Mouse (Mus musculus): ENCODE results near the gene Tenm4.

Tenm4 gene

DNA sequence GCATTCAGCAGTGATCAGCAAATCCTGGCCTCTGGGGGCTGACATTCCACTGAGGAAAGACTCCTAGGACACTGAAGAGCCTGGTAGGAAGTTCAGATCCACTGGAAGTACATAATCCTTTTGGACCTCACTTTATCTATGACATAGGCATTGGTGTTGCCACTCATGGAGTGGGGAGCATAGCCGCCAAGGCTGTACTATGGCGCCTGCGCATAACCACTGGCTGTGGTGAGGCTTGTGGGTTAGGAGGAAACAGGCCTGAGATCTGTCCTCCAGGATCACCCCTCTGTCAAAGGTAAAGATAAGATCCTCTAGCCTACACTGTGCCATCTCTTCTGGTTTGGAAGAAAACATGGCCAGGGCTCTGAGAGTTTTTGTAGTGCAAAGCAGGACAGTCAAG is 712.3 kb downstream of the Tenm4 start:
- DNase-seq: no peak

DNA sequence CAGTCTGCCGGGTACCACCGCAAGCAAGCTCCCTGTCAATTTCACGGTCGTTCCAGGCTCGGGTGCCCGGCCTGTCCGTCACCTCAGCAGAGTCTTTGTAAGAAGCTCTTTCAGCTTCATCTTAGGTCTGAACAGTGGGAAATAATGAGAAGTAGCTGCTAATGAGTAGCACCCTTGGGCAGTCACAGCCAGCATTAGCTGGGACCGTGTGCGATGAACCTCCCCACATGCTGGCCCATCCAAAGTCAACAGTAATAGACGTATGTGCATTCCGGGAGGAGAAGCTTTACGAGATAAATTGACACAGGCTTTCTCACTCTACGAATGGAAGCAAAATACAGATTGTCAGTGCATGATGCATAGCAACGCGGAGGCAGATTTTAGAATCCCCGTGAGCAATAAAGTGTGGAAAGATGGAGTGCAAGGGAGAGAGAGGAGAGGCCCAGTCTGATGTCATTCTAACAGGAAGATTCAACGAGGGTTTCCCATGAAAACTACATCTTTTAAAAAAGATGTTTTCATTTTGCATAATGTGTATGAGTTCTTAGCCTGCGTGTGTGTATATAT is 716.1 kb downstream of the Tenm4 start:
- no peak for DNase-seq

DNA sequence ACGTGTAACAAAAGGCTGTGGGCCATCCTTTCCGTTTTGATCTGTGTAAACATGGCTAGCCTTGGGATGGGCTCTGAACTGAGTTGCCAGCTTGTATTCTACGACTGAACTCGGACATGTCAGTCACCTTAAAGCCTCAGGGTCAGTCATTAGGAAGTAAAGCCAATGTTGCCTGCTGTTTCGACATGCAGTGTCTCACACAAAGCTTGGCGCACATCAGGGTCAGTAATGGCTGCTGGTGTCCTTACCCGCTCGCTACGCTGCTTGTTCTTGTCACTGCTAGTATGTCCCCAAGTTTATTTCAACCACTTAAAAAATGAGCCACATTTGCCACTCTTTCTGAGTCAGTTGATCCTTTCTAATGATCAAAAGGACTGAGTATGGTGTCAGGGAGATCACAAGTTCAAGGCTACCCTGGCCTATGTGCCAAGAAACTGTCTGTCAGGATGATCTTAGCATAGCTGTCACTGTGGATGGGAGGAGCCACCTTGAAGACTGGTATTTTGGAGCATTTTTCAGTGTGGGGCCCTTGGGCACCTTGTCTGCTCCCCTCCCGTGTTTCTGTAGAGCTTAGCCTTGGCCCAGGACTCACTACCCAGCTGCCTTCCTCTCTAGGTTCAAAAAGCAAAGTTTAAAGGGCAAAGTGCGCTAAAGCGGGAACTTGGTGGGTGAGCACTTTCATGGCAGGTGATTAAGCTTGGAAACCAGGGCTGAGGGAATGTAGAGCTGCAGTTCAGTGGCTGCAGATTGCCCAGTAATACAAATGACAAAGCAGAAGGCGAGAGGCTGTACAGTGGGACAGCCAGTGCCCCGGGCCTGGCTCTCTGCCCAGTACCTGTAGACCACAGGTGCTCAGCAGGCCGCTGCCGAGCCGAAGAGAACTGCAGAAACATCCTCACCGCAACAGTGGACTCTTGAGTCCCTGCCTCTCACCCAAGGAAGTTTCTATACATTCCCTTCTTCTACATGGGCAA is 718.3 kb downstream of the Tenm4 start:
- no peak for DNase-seq

DNA sequence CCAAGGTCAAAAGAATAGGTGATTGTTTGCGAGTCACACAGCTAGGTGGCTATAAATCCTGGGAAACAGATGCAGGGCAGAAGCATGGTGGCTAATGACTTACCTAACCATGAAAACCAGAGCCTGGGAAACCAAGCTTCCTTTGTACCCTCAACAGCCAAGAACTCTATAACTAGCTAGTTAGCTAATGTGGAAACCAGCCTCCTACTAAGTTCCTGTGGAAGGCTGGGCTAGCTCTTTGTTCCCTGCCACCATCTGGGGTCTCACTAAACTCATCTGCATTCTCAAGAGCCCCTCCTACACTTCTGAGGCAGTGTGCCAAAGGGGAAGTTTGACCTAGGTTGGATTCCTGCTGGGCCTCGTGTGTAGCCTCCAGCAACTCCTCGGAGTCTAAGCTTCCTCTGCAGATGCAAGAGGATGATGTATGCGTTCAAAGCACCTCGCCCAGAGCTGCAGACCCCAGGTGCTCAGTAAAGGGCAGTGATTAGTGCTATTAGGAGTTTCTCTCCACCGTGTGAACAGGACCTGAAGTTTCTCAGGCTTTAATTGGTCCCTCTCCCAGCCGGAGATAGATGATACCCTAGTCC is 719.1 kb downstream of the Tenm4 start:
- no peak for DNase-seq

DNA sequence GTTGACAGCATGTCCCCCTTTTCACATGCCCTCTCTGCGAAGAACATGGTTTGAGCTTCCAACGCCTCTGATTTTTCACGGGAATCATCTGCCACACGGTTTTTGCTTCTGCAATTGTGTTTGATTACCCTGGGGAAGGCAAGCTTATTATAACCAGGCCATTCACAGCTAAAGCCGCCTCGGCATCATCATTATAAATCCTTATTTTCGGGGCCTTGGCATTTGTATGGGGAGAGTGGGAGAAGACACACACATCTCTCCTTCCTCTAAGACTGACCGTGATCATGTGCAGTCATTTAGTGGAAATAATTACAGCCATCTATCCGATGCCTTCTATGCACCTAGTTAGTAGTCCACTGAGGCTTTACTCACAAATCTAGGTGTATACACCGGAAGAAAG is 719.9 kb downstream of the Tenm4 start:
- no peak for DNase-seq

DNA sequence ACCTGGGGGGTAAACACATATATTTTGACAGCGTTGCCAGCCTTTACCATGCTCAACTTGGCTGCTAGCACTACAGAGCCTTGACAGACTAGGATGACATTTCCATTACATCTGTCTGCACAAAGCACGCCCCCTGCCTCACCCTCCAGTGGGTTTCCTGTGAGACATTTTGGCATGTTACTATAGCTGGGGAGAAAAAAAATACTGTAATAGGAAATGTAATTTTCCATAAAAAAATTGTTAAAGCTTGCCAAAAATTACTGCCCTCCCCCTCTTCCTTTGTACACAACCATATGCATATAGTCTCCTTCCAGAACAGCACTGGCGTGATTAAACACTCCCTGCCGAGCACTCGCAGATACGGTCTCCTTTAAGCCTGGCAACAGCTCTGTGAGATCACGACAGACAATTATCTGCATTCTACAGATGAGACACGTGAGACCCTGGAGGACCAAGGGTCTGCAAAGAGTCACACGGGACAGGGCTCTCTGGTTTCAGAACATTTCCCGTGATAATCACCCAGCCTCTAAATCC is 728.1 kb downstream of the Tenm4 start:
- no peak for DNase-seq

DNA sequence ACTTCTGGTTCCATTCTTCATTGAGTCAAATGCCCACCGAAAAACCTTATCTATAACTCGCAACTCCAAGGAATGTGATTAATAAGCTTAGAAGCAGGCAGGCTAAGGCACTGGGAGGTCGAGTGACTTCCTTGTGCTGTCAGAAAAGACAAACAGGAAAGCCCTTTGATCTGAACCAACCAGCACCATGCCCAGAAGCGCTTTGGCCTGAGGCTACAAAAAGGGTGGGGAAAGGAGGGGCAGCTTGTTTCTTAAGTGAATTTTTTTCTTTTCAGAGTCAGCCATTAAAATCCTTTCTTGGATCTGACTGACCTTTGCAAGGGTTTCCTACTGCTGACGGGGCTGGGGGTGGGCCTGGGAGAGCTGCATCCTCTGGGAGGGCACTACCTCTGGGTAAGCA is 731.1 kb downstream of the Tenm4 start:
- DNase-seq: no peak

DNA sequence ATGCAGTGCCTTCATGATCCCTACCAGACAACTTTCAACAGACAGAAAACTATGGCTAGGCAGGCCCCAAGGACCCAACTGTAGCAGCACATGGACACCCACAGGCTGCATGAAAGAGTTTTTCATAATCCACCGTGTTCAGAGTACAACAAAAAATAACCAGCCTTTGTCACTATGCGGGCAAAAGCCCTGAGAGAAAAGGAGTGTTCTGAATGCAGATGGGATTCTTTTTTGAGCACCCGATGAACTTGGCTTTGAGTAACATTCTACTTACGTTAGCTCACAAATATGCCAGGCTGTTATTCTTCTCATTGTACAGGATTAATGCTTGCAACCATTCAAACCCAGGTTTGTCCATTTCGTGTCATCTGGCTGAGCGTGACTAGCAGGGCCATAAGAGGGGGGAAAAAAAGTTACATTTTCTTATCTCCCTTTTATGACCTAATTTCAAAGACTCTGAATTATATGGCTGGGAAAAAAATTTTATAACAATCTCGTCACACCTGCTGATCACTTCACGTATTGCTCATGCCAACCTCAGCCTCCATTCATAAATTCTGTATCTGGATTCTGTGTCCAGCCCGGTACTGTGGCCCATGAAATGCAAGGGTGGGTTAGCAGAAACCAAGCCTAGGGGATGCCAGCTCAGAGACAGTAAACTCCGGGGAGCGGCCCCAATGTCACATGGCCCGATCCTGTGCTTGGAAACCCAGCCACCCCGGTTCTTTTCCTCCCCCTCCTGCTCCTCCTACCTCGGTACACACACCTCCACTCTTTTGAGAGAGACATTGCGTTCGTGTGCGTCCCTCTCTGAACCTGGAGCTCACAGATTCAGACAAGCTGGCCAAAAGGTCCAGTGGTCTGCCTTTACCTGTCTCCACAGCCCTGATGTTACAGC is 732.3 kb downstream of the Tenm4 start:
- no peak for DNase-seq

DNA sequence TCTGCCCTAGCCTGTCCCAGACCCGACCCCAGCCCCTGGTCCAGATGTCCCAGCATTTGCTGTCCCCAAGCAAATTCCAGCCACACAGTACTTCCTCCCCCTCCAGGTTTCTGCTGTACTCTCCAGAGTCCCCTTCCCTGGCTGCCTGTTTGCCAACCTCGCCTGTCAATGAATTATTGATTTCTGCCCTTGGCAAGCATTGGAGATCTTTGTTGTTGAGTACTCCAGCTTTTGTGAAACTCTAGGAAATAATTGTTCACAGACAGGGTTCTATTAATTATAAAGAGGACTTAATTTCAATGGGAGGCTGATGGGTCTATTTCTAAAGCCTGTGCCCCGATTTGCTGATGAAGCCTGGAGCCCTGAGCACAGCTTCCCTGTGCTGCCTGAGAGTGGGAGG is 733.4 kb downstream of the Tenm4 start:
- no peak for DNase-seq

DNA sequence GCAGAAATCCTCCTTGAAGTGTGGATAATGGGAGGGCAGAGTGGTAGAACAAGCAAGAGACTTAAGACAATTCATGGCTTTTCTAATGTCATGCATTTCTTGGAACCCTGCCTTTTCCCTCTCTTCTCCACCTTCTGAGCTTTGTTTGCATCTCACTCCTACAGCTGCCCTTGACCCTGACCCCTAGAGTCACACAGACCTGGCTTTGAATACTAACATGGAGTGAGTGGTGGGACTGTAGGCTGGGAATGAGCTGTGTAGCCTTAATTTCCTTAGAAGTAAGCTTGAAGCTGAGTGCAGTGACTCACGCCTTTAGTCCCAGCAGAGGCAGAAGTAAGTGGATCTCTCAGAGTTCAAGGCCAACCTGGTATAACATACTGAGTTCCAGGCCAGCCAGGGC is 733.9 kb downstream of the Tenm4 start:
- DNase-seq: no peak

DNA sequence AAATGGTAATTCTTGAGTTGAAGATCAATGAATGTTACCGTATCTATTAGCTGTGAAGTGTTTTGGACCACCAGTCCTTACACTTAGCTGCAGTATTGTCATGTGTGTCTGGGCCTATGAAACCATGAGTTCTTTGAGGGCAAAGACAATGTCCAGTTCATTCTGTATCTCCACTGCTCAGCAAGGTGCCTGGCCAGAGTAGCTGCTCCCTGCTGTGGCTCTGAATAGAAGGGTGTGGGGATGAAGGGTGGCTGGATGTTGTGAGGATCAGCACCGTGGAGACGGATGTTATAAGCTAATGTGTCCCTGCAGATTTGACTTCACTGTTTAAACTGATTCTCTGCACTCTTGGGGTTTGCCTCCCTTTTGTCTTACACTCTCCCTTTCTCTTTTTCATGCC is 734.4 kb downstream of the Tenm4 start:
- DNase-seq: no peak

DNA sequence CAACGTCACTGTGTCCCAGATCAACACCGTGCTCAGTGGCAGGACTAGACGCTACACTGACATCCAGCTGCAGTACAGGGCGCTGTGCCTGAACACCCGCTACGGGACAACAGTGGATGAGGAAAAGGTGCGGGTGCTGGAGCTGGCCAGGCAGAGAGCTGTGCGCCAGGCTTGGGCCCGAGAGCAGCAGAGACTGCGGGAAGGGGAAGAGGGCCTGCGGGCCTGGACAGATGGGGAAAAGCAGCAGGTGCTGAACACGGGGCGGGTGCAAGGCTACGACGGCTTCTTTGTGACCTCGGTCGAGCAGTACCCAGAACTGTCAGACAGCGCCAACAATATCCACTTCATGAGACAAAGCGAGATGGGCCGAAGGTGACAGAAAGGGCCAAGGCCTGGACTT is 735.2 kb downstream of the Tenm4 start:
- DNase-seq: no peak

DNA sequence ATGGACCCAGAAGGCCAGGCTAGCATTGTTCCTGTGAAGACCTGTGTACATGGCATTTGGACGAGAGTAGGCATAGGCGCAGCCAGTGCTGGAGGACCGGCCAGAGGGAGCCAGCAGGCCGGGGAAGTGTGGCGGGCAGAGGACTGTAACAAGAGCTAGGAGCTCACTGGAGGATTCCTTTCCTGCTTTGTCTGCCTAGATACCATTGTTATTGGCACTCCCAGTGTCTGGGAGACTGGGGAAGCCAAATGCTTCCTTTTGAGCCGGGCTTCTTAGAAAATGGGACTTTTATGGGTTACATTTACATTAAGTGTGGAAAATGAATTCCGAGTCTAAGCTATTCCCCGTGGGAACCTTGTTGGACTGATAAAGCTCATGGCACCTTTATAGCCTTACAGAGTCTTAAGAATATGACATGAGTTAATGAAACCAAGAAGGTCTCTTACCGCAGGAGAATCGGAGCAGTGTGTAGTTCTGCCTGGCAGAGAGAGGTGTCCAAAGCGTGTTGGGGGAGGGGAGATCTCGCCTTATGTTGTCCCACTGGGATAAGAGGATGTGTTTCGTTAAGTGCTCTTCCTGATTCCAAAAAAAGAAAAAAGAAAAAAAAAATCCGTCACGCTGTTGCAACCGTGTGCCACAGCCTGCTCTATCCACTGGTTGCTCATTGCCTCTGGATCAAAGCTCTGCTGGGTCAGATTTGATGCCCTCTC is 737.1 kb downstream of the Tenm4 start:
- no peak for DNase-seq

DNA sequence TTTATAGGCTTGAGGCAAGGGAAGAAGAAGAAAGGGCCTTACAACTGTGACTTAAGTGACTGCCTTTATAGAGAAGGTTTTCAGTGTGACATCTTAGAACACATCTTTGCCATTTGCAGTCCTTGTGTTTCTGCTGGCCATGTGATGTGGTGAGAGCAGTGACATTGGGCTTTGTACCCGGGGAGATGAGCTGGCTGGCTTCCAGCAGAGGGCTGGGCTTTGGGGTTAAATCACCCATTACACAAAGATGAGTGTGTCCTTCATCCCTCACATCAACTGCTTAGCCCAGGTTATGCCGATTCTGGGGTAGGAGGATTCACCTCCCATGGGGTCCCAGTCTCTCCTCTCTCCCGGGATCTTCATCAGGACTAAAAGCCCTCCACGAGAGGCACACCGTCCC is 738.8 kb downstream of the Tenm4 start:
- peak; percentile 30 for DNase-seq

DNA sequence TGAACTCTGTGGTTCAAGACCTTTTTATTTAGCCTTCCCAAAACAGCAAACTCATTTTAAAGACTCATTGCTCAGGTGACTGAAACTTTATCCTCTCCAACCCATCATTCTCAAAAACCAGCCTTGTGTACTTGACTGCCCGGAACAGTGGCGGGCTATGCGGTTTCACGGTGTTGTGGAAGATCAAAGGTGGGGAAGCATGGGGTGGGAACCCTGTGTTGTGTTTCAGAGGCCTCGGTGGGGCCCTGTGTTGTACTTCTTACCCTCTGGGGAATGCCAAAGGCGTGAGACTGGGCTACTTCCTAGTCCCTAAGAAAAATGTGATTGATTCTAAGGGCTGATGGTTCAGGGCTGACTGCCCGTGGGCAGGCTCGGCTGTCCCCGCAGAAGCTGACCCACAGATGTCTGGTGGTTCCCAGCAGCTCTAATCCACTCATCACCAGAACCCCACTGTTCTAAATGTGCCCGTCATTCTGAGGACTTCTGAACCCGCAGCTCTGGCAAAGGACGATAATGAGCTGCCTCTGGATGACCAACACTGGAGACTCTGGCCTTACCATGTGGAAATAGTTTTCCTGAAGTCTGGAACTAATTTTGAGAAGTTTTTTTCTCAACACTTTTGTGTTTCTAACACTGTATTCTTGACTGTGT is 739.4 kb downstream of the Tenm4 start:
- DNase-seq: no peak

DNA sequence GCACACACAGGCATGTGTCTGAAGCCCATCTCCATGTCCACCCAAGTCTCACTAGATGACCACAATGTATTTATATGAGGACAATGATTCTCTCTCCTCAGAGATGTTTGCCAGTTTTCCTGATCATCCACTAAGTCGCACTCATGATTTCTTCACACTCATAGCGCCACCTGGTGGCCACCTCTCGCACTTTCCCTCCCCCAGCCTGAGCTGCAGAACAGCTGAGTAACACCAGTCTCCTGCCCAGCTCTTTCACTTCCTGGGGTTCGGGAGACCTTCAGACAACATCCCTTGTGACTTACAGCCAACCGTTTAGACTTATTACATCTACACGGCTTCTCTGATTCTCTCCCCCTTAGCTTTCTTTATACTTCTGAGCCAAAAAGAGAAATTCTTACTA is 743.0 kb downstream of the Tenm4 start:
- DNase-seq: peak; percentile 81

DNA sequence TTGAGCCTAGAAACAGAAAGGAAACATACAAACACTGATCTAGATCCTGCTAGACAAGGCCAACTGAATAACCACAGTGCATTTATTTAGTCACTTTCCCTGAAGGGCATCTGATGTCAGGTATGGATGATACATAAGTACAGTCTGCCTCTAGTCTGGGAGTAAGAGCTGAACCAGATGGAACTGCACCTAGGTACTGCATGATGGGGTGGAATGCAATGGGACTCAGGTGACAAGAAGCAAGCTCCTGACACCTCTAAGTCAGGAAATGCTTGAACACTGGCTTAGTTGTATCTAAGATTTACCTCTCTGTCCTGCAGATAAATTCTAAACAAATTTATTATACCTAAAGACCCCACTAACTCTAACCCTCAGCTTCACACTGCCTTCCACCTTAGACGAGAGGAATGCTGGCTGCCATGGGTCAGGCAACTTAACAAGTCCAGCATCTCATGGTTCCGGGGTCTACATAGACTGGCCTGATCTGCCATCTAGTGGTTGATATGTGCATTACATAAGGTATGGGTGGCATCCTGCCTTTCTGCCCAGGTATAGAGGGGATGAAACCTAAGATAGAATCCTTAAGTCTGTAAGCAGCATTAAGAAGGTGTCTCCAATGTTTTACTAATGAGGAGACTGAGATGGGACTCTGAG is 744.5 kb downstream of the Tenm4 start:
- DNase-seq: peak; percentile 43

DNA sequence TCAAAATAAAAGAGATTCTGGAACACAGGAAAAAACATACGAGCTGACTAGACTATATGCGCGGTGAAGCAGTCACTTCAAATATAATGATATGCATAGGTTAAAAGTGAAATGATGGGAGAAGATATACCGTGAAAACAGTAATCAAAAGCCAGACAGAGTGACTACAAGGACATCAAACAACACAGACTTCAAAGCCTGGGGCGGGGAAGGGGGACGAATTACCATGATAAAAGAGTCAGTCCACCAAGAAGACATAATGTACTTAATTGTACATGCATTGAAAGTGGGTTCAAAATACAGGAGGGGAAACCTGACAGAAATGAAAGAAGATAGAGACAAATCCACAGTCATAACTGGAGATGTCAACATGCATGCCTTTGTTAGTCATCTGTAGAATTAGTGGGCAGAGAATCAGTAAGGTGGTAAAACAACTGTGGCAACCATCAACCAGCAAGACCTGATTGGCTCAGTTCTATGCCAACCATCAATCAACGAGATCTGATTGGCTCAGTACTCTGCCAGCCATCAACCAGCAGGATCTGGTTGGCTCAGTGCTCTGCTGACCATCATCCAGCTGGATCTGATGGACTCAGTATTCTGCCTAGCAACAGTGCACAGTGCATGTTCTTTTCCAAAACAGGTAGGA is 749.5 kb downstream of the Tenm4 start:
- DNase-seq: no peak

DNA sequence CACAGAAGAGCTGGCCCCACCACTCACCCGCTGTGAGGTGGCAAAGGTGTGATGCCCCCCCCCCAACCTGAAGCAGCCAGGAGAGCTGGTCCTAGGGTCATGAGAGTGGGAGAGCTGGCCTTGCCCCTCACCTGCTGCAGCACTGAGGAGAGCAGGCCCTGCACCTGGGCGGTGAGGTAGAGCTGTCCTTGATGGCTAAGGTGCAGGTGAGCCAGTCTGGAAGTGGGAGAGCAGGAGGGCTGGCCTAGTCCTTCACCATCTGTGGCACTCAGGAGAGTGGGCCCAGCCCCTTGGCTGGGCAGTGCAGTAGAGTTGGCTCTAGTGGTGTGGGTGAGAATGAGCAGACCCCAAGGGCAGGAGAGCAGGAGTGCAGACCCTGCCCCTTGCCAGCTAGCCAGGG is 751.9 kb downstream of the Tenm4 start:
- no peak for DNase-seq

DNA sequence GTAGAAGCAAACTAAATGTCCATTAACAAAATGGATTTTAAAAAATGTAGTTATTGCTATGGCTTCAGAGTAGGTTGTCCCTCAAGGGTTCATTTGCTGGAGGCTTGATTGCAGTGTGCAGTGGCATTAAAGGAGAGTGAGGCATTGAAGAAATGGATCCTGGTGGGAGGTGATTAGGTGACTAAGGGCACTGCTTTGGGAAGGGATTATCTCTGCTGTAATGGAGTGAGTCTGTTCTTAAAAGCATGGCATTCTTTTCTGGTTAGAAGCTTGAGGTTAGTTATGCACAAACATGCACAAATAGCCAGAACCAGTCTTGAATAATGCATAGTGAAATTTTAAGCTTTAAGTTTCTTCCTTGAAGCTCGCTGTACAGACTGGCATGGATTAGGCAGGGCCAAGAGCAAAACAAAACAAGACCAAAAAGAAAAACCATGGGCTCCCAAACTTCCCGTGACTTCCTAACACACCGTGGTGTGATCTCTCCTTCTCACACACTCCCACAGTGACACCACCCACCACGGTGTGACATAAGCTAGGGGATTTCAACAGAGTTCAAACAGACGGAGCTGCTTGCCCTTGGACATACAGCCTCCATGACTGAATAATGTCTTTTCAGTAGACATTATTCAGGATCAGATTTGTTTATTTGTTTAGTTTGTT is 772.8 kb downstream of the Tenm4 start:
- no peak for DNase-seq
